Mouse (Mus musculus) cerebellum, adult 2 months (tissue): ENCODE measurements at regions not wholly inside any gene's neighbourhood (a gene's known extent, or its start where the extent isn't known, plus 50 kb on each side); places are given as distances from the start of the nearest gene placed in this dataset.

Experiments
- DNase-seq, 2 experiments: peaks; one replicate each; pipeline ENCODE4 v3.0.0; 2021
- H3K27ac ChIP-seq: fragments of 200-500 bp; 2 replicates; pipeline ENCODE4 v1.5.1; 2012; ENCODE audit warnings: low read length, control low read depth, inconsistent platforms; ENCODE audit not compliant: insufficient read depth
- H3K27me3 ChIP-seq: fragments of 200-500 bp; 2 replicates; pipeline ENCODE4 v1.6.1; 2012; ENCODE audit warnings: inconsistent platforms, mild to moderate bottlenecking, low read length, moderate library complexity; ENCODE audit not compliant: control insufficient read depth, insufficient read depth
- H3K4me1 ChIP-seq: fragments of 200-500 bp; 2 replicates; pipeline ENCODE4 v1.6.1; 2011; ENCODE audit warnings: low read length; ENCODE audit not compliant: control insufficient read depth, insufficient read depth
- H3K4me3 ChIP-seq: fragments of 200-500 bp; replicated peaks from 2 replicates; pipeline ENCODE3; 2011; ENCODE audit warnings: mild to moderate bottlenecking, low read depth, low read length, control low read depth; ENCODE audit not compliant: insufficient read depth
- CTCF ChIP-seq: fragments of 200-500 bp; IDR thresholded peaks from 2 replicates; pipeline ENCODE4 v1.5.1; 2011; ENCODE audit warnings: low read depth, mild to moderate bottlenecking, control low read depth, low read length, moderate library complexity, borderline replicate concordance; ENCODE audit not compliant: insufficient read depth
- POLR2A ChIP-seq: fragments of 200-500 bp; IDR thresholded peaks from 2 replicates; pipeline ENCODE4 v1.6.1; 2011; ENCODE audit warnings: low read length, control low read depth, borderline replicate concordance; ENCODE audit not compliant: insufficient read depth
- WGBS: fragments of 180-500 bp; shearing (Covaris S2); methylation state at CpG from one replicate; pipeline ENCODE4 v1.1.7; 2018; 5-methylcytosine and 5-hydroxymethylcytosine counted together

DNA sequence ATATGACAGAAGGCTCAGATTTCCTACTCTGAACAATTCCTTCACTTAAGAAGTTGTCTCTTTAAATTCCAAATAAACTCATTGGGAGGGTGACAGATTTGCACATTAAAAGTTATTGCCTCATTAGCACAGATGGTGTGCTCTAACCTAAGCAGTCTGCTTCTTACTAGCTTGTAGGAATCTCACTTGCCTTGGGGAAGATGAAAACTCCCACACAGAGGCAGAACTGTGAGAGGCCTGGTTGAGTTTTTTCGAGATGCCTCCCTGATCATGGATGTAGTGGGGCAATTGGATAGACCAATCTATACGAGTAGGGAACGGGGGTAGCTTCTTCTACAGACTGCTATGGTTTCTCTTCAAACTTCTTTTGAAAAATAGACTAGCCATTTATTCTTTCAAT lies 485.3 kb downstream of the Tdrd3 start:
- 80% methylated on average over 3 of the region's 3 CpGs for WGBS
- no peak for DNase-seq

DNA sequence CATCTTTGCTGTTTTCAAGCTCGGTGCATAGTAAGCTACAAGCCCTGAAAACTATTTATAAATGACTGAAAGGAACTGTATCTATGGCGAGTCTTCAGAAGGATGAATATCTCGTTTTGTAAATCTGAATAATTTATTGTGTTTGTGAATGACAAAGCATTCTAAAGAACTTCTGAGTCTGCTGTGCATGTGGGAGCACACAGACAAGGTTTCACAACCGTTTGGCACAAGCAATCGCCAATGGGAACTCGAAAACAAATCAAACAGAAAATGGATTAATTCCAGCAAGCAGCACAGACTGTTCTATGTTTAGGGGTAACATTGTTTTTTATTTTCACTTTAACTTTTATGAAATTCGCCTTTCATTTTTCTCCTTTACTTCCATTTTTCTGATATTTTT lies 486.0 kb downstream of the Tdrd3 start:
- H3K27ac ChIP-seq: no peak overlapping the region
- no peaks in the 10 kb centered on the region for H3K27me3 ChIP-seq
- no peak for DNase-seq
- no peaks in the 10 kb centered on the region for H3K4me1 ChIP-seq
- H3K4me3 ChIP-seq: no peak overlapping the region
- TF ChIP-seq POLR2A: no peak
- no peak for TF ChIP-seq CTCF
- WGBS: 67% methylated on average over 7 of the region's 7 CpGs

More for the DNA sequence above, 485.3 kb downstream of the Tdrd3 start:
- no peak overlapping the region for H3K4me3 ChIP-seq
- no peaks in the 10 kb centered on the region for H3K4me1 ChIP-seq
- H3K27me3 ChIP-seq: no peaks in the 10 kb centered on the region
- TF ChIP-seq POLR2A: no peak
- no peak for TF ChIP-seq CTCF
- no peak overlapping the region for H3K27ac ChIP-seq
